Mouse (Mus musculus): ENCODE data around the gene Ets2.

DNA sequence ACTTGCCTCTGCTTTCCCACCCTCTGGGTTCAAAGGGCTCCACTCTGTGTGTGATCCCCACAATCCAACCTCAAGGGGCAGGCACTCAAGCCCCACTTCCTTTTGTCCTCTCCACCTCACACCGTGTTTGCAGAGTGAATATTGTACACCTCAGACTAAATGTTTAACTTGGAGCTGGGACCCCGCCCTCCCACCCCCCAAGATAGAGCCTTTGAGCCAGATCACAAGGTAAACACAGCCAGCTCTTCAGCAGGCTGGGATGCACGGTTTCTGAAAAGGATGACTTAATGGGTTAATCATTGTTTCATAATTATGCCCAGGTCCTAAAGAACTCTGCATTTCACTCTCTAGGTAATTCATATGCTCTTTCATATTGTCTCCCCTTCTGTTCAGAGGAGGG lies 2.2 kb upstream of the Ets2 start:
- TF ChIP-seq CTCF (IDR thresholded peaks at IDR 0.05; ENCODE audit: insufficient read depth, low read depth, low read length), result no peak
- no peak for TF ChIP-seq POLR2A (IDR thresholded peaks at IDR 0.05; ENCODE audit: insufficient read depth, low read depth, low read length)
